Mouse (Mus musculus) splenic B cell, adult 2 months (primary cell): ENCODE data around the gene Zfp423.

Source experiments
- DNase-seq: peaks from one replicate; pipeline ENCODE4 v3.0.0-alpha.2; 2011; ENCODE audit warnings: low read depth, low spot score
- H3K27me3 ChIP-seq: 2 replicates; pipeline ENCODE4 v1.6.1; 2012; ENCODE audit warnings: mild to moderate bottlenecking, low read length, moderate library complexity, mixed read lengths; ENCODE audit not compliant: control insufficient read depth, poor library complexity, insufficient read depth, severe bottlenecking
- H3K36me3 ChIP-seq: 2 replicates; pipeline ENCODE4 v1.6.1; 2012; ENCODE audit warnings: mild to moderate bottlenecking, low read length, moderate library complexity, mixed read lengths; ENCODE audit not compliant: control insufficient read depth, poor library complexity, insufficient read depth, severe bottlenecking

Zfp423 gene

DNA sequence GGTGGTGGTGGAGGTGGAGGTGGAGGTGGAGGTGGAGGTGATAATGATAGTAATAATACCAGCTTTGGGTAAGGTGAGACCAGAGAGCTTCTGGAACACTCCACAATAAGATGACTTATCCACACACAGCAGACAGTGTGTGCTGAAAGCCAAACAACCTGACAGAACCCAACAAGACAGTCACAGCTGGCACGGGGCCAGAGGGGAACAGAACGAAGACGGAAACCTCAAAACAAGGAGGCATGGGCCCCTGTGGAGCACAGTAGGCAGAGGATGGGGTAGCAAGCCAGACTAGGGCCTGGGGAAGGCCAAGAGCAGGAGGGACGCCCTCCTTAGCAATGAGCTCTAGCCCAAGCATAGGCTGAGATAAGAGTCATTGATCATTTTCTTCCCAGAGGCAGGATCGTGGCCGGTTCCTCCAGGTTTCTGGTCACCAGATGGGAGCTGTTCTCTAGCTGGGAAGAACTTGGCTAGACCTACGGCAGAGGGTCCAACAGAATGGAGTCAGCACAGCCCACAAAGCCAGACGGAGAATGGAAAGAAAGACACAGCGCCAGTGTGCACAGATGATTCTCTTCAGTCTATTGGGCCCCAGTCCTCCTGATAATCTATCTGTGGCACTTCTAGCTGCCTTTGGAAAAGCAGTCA is 133.3 kb downstream of the Zfp423 start:
- Histone ChIP-seq H3K27me3 (no peaks in the 10 kb centered on the region), H3K36me3 (no peaks in the 10 kb centered on the region)
- DNase-seq = no peak

DNA sequence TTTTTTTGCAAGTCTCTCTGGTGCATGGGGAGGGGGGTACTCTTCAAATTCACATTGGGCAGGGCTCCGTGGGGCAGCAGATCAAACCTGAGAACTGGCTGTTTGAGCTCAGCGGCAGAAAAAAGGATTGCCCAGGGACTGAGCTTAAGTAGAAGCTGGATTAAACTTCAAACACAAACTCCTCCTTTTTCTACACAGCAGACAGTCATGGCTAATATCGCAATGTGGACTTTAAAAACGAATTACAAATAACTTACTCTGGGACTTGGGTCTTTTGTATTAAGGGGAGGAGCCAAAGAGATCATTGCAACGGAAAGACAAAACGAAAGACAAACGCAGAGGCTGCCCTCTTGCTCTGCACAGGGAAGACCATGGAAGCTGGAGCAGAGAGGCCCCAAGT is 136.2 kb downstream of the Zfp423 start:
- H3K36me3 ChIP-seq = no peaks in the 10 kb centered on the region
- no peaks in the 10 kb centered on the region for H3K27me3 ChIP-seq
- no peak for DNase-seq

DNA sequence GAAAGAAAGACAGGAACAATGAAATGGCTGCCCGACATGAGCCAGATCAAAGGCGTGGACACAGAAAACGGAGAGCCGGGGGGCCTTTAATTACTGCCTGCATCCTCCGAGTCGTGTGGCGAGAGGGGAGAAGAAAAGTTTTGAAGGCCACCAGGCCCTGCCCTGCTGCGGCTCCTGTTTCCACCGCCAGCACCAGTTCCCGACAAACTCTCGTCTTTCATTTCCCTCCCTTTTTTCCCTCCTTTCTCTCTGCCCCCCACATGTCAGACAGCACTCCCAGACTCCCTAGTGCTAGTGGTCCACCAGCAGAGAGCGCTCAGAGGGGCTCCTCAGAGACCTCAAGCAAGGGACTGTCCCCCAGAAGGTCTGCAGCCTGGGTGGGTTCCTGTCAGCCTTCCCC is 136.7 kb downstream of the Zfp423 start:
- DNase-seq = no peak
- Histone ChIP-seq H3K27me3 (no peaks in the 10 kb centered on the region), H3K36me3 (no peaks in the 10 kb centered on the region)

DNA sequence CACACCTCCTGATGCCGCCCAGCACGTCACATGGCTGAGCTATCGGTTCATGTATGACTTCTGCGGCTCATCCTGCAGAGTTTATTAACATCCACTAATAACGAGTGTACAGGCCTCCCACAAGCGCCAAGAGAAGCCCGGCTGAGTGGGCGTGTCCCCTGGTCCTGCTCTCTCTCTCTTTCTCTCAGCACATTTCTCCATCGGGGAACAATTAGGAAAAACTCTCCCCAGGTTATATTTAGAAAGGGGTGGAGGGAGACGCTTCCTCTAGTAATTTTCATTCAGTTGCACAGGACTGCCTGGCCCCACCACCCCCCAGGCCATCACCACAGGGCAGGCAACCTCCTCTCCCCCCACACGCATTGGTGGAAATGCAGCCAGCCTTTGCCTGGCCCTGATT is 137.2 kb downstream of the Zfp423 start:
- no peak for DNase-seq
- H3K27me3 ChIP-seq = no peaks in the 10 kb centered on the region
- no peaks in the 10 kb centered on the region for H3K36me3 ChIP-seq

DNA sequence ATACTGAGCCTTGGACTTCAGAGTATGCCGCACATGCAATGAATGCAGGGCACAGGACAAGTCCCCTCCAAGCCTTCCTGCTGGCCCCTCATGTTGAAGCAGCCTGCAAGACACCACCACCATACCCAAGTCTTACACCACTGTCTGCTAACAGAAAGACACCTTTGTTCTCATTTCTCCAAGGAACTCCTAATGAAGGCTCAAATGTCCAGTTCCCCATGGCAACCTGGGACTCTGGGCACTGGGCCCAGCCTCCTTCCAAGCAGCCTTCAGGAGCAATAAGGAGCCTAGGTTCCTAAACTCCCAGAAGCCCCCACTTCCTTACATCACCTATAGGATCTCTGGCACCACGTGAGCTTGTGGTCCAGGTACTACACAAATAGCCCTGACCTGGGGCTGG is 137.7 kb downstream of the Zfp423 start:
- DNase-seq = no peak
- Histone ChIP-seq H3K36me3 (no peaks in the 10 kb centered on the region), H3K27me3 (no peaks in the 10 kb centered on the region)

DNA sequence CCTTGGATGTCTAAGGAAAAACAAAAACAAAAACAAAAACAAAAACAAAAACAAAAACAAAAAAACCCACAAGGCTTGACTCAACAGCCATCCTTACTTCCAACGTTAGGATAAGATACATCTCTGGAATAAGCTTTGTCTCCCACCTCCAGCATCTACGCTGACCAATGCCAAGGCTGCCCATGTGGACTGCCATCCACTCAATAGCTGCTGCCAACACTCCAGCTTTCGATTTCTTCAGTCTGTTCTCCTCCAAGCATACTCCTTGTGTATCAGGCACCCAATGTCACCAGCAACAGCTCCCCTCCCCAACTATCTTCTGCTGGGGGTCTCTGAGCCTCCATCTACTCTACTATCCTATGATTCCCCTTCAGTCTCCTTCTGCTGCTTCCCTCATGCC is 140.1 kb downstream of the Zfp423 start:
- H3K36me3 ChIP-seq = no peaks in the 10 kb centered on the region
- no peak for DNase-seq
- H3K27me3 ChIP-seq = no peaks in the 10 kb centered on the region

DNA sequence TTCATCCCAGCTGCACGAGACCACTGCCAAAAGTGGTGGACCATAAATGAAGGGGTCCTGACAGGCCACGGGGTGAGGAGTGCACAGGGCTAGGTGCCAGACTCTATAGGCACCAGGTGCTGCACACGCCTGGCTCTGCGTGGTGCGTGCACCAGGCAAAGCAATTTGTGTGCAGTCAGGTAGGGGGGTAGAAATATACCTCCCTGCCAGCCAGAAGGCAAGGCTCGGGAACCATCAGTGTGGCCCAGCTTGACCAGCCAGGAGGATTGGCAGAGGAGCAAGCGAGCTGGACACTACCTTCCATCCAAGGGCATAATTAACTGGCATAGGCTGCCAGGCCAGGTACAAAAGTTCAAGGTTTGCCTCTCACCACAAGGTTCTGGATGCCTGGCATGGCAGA is 140.9 kb downstream of the Zfp423 start:
- no peak for DNase-seq
- Histone ChIP-seq H3K27me3 (no peaks in the 10 kb centered on the region), H3K36me3 (no peaks in the 10 kb centered on the region)

DNA sequence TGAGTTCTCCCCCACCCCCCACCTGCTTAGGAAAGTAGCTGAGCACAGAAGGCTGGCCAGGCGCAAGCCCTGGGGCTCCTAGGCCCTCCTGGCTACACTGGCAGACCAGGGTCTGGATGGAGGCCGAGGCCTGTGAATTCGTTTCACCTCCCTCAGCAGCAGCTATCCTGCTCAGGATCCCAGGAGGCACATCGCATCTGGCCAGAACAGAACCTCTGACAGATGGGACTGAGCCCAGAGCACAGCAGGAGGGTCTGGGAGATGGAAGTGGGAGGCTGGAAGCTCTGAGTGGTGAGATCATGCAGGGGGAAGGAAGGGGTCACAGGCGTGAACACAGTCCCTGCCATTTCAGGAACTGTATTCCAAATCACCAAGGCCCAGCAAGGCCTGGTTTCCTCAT is 143.3 kb downstream of the Zfp423 start:
- DNase-seq = no peak
- H3K36me3 ChIP-seq = no peaks in the 10 kb centered on the region
- H3K27me3 ChIP-seq = no peaks in the 10 kb centered on the region

DNA sequence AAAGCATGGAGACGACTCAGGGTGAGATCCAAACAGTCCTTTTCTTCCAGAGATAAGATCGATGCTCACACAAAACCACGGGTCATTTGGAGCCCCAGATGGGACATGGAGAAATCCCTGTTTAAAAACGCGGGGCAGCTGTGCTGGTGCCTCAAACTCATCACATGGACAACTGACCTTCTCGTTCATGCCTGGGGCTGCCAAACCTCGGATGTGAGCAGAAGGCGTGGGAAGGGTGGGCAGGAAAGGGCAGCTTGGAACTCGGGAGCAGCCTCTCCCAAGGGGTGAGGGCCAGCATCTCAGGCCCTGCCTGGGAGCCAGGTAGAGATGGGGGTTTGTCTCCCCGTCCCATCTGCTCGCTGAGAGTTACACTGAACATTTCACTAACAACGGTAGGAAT is 146.7 kb downstream of the Zfp423 start:
- no peaks in the 10 kb centered on the region for H3K27me3 ChIP-seq
- no peak for DNase-seq
- H3K36me3 ChIP-seq = no peaks in the 10 kb centered on the region

DNA sequence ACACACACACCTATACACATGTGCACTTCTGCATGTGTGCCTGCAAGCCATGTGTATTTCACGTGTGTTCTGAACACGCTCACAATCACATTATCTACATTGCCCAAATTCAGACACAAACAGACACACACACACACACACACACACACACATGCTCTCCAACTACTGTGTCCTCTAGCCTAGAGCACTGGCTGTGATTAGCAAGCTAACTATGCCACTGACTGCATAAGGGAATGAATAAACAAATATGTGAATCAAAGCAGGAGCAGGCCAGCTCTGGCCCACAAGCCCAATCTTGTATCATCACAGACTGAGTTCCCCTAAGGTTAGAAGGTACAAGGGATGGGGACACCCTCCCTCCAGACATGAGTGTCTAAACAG is 147.3 kb downstream of the Zfp423 start:
- DNase-seq = no peak
- no peaks in the 10 kb centered on the region for H3K36me3 ChIP-seq
- H3K27me3 ChIP-seq = no peaks in the 10 kb centered on the region

DNA sequence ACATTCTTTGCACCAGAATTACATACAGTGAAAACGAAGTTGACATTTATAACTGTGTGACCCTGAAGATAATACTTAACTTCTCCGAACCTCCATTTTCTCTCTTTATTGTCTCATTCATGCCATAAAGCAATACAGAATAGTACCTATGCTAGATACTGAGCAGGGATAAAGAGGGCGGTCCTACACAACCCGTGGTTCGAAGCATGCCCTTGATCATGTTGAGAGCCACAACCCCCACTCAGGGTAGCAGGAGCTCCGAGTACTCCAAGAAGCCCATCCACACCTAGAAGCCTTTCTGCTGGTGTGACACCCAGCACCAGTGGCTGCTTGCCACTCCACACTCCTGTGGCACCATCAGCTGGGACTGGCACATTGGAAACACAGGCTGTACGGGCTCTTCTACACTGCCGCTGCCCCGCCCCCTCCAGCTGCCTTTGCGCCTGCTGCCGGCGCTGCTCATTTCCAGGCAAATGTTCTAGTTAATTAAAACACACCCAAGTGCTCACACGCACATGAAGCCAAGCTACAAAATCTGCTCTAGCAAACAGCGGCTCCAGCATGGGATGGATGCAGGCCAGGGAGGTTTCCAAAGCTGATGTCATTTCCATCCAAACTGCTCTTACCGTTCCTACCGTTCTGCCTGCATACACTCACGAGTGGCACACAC is 147.9 kb downstream of the Zfp423 start:
- H3K27me3 ChIP-seq = no peaks in the 10 kb centered on the region
- H3K36me3 ChIP-seq = no peaks in the 10 kb centered on the region
- no peak for DNase-seq

DNA sequence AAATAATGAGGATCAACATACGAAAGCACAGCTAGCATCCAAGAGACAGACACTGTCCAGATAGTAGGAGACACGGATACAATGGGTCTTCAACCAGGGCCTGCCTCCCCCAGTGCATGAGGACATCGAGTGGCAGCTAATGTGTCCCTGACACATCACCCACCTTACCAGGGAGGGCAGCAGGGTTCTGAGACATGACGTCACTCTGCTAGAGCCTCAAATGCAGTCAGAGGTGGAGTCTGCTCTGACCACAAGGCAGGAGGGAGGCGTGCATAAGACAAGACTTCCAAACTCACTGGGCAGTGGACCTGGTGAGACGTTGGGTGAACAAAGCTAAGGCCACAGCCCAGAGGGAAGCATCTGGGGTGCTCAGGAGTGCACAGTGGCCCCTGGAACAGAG is 148.6 kb downstream of the Zfp423 start:
- no peaks in the 10 kb centered on the region for H3K27me3 ChIP-seq
- DNase-seq = no peak
- no peaks in the 10 kb centered on the region for H3K36me3 ChIP-seq

DNA sequence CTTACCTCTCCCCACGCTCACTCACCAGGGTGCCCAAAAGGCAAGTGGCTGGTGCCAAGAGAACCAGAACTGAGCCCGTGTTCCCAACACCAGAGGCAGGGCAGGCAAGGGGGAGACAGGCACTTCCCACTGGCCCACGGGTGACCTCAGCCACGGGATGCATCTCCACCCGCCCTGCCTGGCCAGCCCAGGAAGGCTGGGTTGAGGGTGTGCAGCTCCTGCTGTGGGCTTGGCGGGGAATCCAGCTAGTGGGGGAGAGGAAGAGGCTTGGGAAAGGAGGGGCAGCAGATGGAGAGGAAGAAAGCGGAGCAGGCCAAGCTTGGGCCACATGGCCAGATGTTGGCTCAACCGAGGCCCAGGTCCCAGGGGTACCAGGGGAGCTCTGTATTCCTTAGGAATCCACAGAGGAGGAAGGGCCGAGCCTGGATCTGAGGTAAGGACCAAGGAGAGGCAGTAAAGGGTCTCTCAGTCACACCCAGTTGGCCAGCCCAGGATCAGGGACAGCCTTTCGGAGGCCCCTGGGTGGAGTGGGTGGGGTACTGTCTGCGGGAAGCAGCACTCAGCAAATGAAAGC is 155.0 kb downstream of the Zfp423 start:
- DNase-seq = no peak
- Histone ChIP-seq H3K27me3 (no peaks in the 10 kb centered on the region), H3K36me3 (no peaks in the 10 kb centered on the region)

DNA sequence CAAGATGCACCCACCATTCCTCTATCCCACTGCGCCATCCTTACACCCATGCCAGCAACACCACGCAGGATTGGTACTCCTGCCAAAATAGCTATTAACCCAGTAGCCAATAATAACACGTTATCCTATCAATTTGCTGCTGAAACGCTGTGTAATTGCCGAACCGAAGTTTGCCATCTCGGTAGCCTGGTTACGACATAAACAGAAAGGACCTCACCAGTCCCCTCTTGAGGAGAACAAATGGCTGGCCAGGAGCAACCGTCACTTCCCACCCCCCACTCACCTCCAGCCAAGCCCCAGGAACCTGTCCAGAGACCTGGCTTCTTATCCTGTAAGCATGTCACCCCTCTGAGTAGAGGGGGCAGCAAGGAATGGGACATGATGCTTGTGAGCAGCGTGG is 156.0 kb downstream of the Zfp423 start:
- no peaks in the 10 kb centered on the region for H3K36me3 ChIP-seq

DNA sequence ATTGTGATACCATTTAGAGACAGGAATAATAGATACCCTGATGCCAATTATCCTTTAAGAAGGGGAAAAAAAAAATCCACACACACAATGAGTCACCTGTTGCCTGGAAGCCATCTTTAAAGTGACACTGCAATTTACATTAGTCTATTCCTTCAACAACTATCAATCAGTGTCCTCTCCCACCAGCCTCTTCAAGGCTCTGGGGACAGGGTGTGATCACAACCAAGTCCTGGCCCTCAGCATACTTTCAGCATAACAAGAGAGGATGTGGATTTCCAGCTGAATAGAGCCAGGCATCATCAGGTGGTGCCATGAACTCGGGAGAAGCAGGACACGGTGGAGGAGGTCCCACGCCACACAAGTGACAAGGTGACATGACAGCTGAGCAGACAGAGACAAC is 156.8 kb downstream of the Zfp423 start:
- Histone ChIP-seq H3K36me3 (no peaks in the 10 kb centered on the region), H3K27me3 (no peaks in the 10 kb centered on the region)
- DNase-seq = no peak

More for the DNA sequence above, 156.0 kb downstream of the Zfp423 start:
- no peak for DNase-seq
- H3K27me3 ChIP-seq = no peaks in the 10 kb centered on the region

DNA sequence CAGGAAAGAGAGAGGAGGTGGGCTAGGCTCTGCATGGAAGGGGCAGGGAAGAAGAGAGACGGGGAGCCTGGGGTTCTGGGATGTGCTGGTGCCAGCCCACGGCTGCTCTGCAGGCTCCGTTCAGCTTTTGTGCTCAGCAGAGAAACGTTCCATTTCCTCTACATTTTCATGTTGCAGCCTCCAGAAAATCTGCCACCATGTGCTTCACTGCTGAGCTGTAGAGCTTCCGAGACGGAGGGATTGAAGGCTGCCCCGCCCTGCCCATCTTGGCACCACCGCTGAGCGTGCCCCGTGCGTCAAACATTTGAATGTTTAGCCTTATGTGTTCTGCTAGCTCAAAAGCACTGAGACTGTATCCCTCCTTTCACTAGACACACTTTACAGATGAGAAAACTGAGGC is 159.3 kb downstream of the Zfp423 start:
- H3K36me3 ChIP-seq = no peaks in the 10 kb centered on the region
- no peak for DNase-seq
- no peaks in the 10 kb centered on the region for H3K27me3 ChIP-seq
